Mouse (Mus musculus) spleen, adult 2 months (tissue): ENCODE measurements around the gene Smim26.

Experiments
- CTCF ChIP-seq: fragments of 200-500 bp; IDR thresholded peaks from 2 replicates; pipeline ENCODE4 v1.5.1; 2011; ENCODE audit warnings: mild to moderate bottlenecking, inconsistent platforms; ENCODE audit not compliant: insufficient read depth, insufficient read length, insufficient replicate concordance; ENCODE audit errors: extremely low read depth
- POLR2A ChIP-seq: fragments of 200-500 bp; IDR thresholded peaks from 2 replicates; pipeline ENCODE4 v1.6.1; 2011; ENCODE audit warnings: low read depth, low read length, inconsistent platforms

GRCm38 (mm10) chr2:144588723-144589122 is 5.1 kb upstream of the Smim26 start:
- TF ChIP-seq POLR2A (no peak), CTCF (no peak)
